Mouse (Mus musculus) kidney, embryonic 16.5 days (tissue): ENCODE measurements around the gene Myom3. TPM values are rescaled to one million over a fixed set of nuclear protein-coding genes. Genes with fewer than 3 reads are reported as not detected.

Experiments
- ATAC-seq: fragments of 200-750 bp; cut with Nextera tagmentation; 2 replicates; pipeline ENCODE4 v1.8.0; 2017; ENCODE audit warnings: moderate TSS enrichment; ENCODE audit not compliant: low FRiP score, low TSS enrichment
- H3K27ac ChIP-seq: fragments of 300-500 bp; sonication (generic); 2 replicates; pipeline ENCODE4 v1.5.1; 2014; ENCODE audit warnings: low read length
- H3K27me3 ChIP-seq: fragments of 300-500 bp; sonication (generic); 2 replicates; pipeline ENCODE4 v1.6.1; 2014; ENCODE audit warnings: low read length, control low read depth, mixed read lengths; ENCODE audit not compliant: insufficient read depth
- H3K36me3 ChIP-seq: fragments of 300-500 bp; sonication (generic); 2 replicates; pipeline ENCODE4 v1.6.1; 2014; ENCODE audit warnings: low read length, control low read depth, mixed read lengths; ENCODE audit not compliant: insufficient read depth
- H3K4me1 ChIP-seq: fragments of 300-500 bp; sonication (generic); 2 replicates; pipeline ENCODE4 v1.6.1; 2014; ENCODE audit warnings: low read length, control low read depth, mixed read lengths; ENCODE audit not compliant: insufficient read depth
- H3K4me2 ChIP-seq: fragments of 300-500 bp; sonication (generic); replicated peaks from 2 replicates; pipeline ENCODE4 v1.6.1; 2014; ENCODE audit warnings: low read depth, low read length
- H3K4me3 ChIP-seq: fragments of 300-500 bp; sonication (generic); 2 replicates; pipeline ENCODE4 v1.5.1; 2014; ENCODE audit warnings: mild to moderate bottlenecking, low read length
- H3K9ac ChIP-seq: fragments of 300-500 bp; sonication (generic); replicated peaks from 2 replicates; pipeline ENCODE4 v1.6.1; 2014; ENCODE audit warnings: low read length
- H3K9me3 ChIP-seq: fragments of 300-500 bp; sonication (generic); 2 replicates; pipeline ENCODE4 v1.6.1; 2016; ENCODE audit warnings: low read length, control low read depth
- WGBS: fragments of 180-500 bp; shearing (Covaris S2); extraction: QIAGEN DNeasy Blood & Tissue Kit; methylation state at CpG from one replicate; pipeline ENCODE4 v1.1.7; 2014; 5-methylcytosine and 5-hydroxymethylcytosine counted together
- polyA plus RNA-seq: library from polyadenylated mRNA; unstranded; fragments of >200 nt; fragmentation: Nextera tagmentation; extraction: Ambion mirVana; gene quantifications from 2 replicates; pipeline ENCODE4 v1.2.1, GENCODE M21; 2015

The Myom3 gene
- polyA plus RNA-seq, 1 experiment from 2014 or later = 0.76 TPM

- H3K9ac ChIP-seq = peak overlapping the region; percentile 53
- peak overlapping the region; percentile 95 for H3K4me3 ChIP-seq
- no peaks in the 10 kb centered on the region for H3K9me3 ChIP-seq
- peak overlapping the region; percentile 74 for H3K4me2 ChIP-seq
- under 1% methylated on average over 7 of the region's 7 CpGs for WGBS
- H3K27ac ChIP-seq = no peak overlapping the region
- H3K27me3 ChIP-seq = no peaks in the 10 kb centered on the region
- H3K4me1 ChIP-seq = peaks cover 31% of the 10 kb centered on the region
- H3K36me3 ChIP-seq = peaks cover 8% of the 10 kb centered on the region
- no peak for ATAC-seq
These were observed 98.2 kb downstream of the Myom3 start for GRCm38 (mm10) chr4:135857597-135858186.

Other genes with a start within 250 kb of the Myom3 start
- 3.6 and 4.9 TPM in 2 replicates for gene Grhl3, start 186.1 kb upstream of the Myom3 start, polyA plus RNA-seq
- 1.0 and 1.4 TPM in 2 replicates for gene Ifnlr1, start 73.4 kb upstream of the Myom3 start, polyA plus RNA-seq
- 0.11 TPM in 1 of 2 replicates, not detected in the other for gene Il22ra1, start 31.5 kb upstream of the Myom3 start, polyA plus RNA-seq
- 242 and 253 TPM in 2 replicates for gene Srsf10, start 96.0 kb downstream of the Myom3 start, polyA plus RNA-seq
- 211 and 212 TPM in 2 replicates for gene Pnrc2, start 114.1 kb downstream of the Myom3 start, polyA plus RNA-seq
- 1.0 and 1.1 TPM in 2 replicates for gene Cnr2, start 135.7 kb downstream of the Myom3 start, polyA plus RNA-seq
- gene Fuca1, start 161.0 kb downstream of the Myom3 start, polyA plus RNA-seq = 89.1 and 89.4 TPM in 2 replicates
- 86.5 and 93.2 TPM in 2 replicates for gene Hmgcl, start 186.7 kb downstream of the Myom3 start, polyA plus RNA-seq
- gene Gale, start 204.0 kb downstream of the Myom3 start, polyA plus RNA-seq = 40.6 and 40.7 TPM in 2 replicates
- gene Lypla2, start 212.9 kb downstream of the Myom3 start, polyA plus RNA-seq = 143 and 147 TPM in 2 replicates
- 46.8 and 48.7 TPM in 2 replicates for gene Pithd1, start 227.5 kb downstream of the Myom3 start, polyA plus RNA-seq